Mouse (Mus musculus) myocyte (in vitro differentiated cells): ENCODE measurements around the gene Fcrla.

Experiments used
- CEBPB ChIP-seq: IDR thresholded peaks from 2 replicates; pipeline ENCODE4 v1.6.1; 2011; ENCODE audit warnings: mild to moderate bottlenecking, moderate library complexity; ENCODE audit not compliant: poor library complexity, insufficient read depth, severe bottlenecking
- E2F4 ChIP-seq: IDR thresholded peaks from one replicate; pipeline ENCODE4 v1.6.1; 2011; ENCODE audit warnings: mild to moderate bottlenecking, control low read depth, moderate library complexity; ENCODE audit not compliant: insufficient read depth
- MAX ChIP-seq: IDR thresholded peaks from one replicate; pipeline ENCODE4 v1.6.1; 2011; ENCODE audit warnings: low read depth, mild to moderate bottlenecking, control low read depth
- MYOG ChIP-seq, 3 experiments: IDR thresholded peaks; one replicate each; pipeline ENCODE4 v1.6.1; 2011; ENCODE audit warnings: control low read depth in 2 of 3, low read depth in 2 of 3, mild to moderate bottlenecking in 2 of 3; ENCODE audit not compliant: insufficient read length in 2 of 3, control insufficient read depth in 1 of 3, insufficient read depth in 1 of 3
- POLR2A ChIP-seq: IDR thresholded peaks from one replicate; pipeline ENCODE4 v1.6.1; 2011; ENCODE audit warnings: low read depth, mild to moderate bottlenecking, control low read depth, moderate library complexity; ENCODE audit not compliant: insufficient read length
- POLR2AphosphoS2 ChIP-seq: IDR thresholded peaks from one replicate; pipeline ENCODE4 v1.6.1; 2011; ENCODE audit warnings: low read depth, control low read depth; ENCODE audit not compliant: insufficient read length
- REST ChIP-seq: IDR thresholded peaks from one replicate; pipeline ENCODE4 v1.6.1; 2011; ENCODE audit warnings: mild to moderate bottlenecking, control low read depth, moderate library complexity; ENCODE audit not compliant: insufficient read depth, insufficient read length
- TCF12 ChIP-seq: IDR thresholded peaks from one replicate; pipeline ENCODE4 v1.6.1; 2011; ENCODE audit warnings: mild to moderate bottlenecking, control low read depth; ENCODE audit not compliant: poor library complexity, insufficient read depth, severe bottlenecking
- TCF3 ChIP-seq: IDR thresholded peaks from one replicate; pipeline ENCODE4 v1.6.1; 2011; ENCODE audit warnings: low read depth, control low read depth; ENCODE audit not compliant: insufficient read length
- USF1 ChIP-seq: IDR thresholded peaks from one replicate; pipeline ENCODE4 v1.6.1; 2011; ENCODE audit warnings: low read depth, mild to moderate bottlenecking, control low read depth, moderate library complexity

DNA sequence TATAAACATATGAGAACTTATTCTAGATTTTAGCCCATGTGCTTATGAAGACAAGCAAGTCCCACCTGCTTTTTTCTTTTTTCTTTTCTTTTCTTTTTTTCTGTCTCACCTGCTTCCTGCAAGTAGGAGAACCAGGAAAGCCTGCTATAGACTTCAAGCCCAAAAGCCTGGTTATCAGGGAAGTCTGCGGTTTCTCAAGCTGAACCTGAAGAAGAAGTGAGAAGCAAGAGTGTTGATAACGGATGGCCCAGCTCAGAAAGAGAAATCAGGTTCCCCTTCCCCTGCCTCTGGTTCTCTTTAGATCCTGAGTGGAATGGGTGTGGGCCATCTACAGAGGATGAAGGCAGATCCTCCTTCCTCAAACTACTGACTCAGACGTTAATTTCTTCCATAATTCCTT is 4.7 kb upstream of the Fcrla start:
- TF ChIP-seq MYOG (IDR thresholded peaks at IDR 0.05; ENCODE audit: control insufficient read depth in 1 of 3, insufficient read depth in 1 of 3, insufficient read length in 2 of 3, low read depth in 2 of 3), result no peak
- no peak for TF ChIP-seq POLR2A
- TF ChIP-seq E2F4, result no peak
- TF ChIP-seq TCF3, result no peak
- no peak for TF ChIP-seq TCF12
- no peak for TF ChIP-seq MAX
- TF ChIP-seq POLR2AphosphoS2, result no peak
- TF ChIP-seq USF1, result no peak
- TF ChIP-seq CEBPB, result no peak
- TF ChIP-seq REST, result no peak
